Mouse (Mus musculus) kidney, postnatal 36 days (tissue): ENCODE measurements at regions not wholly inside any gene's neighbourhood (a gene's known extent, or its start where the extent isn't known, plus 50 kb on each side); places are given as distances from the start of the nearest gene placed in this dataset.
A peak's percentile ranks its signal among the peaks of the same experiment; 100 is the strongest.
"Not testable (repeated sequence)": the region's sequence is repeated elsewhere in the genome, so short reads cannot be mapped to it uniquely, and the experiment has no call there.

Experiments used
- DNase-seq, 2 experiments: peaks; one replicate each; pipeline ENCODE4 v3.0.0; 2021 to 2022; ENCODE audit warnings: mixed read lengths in 2 of 2

DNA sequence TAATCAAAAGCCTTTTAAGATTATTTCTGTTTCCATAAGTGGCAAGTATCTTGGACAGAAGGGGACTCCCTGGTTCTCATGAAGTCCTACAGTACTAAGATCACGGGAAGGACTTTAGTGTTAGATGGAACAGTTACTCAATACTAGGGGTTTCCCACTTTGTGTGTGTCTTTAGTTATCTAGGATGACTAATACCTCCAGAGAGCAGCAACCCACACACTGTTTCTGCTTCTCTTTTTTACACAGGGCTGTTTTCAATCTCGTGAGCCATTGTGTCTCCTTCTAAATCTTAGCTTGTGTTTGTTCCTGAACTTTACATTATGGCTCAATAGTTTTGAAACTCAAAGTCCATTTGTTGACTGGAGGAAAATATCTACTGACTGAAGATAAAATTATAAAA is 496.5 kb upstream of the Impg1 start:
- DNase-seq, result no peak

DNA sequence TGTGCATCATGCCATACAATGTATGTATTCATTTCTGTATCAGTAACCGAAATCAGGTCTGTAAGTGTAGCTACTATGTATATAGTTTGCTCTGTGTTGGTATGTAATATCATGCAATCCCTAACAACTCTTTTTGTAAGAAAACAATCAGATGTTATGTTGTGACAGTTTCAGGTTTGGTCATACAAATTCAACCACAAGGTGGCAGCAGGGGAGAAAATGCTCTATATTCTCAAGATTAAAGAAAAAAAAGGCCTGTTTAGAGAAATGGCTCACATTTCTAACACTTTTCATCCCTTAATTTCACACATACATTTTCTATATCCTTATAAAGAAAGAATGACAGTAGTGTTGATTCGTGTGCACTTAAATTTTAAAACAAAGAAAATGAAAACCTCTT is 477.7 kb upstream of the Impg1 start:
- peak in 1 of 2 experiments; percentile 36 for DNase-seq

DNA sequence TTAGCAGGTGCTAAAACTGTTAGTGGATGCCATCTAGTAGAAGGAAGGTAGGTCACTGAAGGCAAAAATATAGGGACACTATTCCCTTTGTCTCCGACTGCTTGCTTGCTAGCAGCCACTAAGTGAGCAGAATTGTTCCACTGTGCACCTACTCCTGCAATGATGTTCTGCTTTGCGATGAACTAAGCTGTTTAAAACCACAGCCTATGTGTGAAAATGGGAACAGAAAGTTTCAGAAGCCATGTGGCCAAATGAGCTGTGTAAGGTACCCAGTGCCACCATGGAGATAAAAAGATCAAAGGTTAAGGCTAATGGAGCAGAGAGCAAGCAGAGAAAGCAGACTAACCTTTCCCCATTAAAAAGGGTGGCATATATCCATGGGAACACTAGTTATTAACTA is 476.1 kb upstream of the Impg1 start:
- DNase-seq, result no peak

DNA sequence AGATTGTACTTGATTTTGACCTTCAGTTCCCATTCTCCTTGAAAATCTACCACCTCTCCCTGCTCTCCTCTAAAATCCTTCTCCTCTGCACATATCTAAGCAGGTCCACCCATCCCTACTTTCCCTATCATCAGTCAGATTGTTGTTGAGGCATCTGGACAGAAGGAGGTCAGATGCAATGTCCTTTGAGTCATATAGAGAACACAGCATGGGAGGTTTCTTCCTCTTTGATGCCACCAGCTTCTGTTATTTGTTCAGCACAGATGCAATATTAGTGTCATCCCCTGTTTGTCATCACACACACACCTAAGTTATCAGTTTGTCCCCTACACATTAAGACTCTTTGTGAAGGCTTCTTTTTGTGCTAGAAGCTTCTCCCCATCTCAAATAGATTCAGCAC is 473.0 kb upstream of the Impg1 start:
- no peak for DNase-seq

DNA sequence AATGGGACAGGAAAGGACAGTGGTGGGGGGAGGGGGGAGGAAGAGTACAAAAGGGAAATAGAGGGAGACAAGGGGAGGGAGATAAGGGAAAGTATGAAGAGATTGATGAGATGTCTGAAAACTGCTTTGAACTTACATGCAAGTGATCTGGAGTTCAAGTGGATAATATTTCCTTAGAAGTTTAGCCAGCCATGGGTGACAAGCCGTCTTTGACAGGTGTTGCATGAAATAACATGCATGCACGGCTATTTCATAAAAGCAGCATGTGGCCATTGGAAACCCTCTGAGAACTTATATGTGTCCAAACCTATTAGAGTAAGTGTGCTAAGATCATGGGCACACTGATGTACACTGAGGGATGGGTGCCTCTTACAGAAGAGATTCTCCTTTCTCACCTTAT is 465.3 kb upstream of the Impg1 start:
- DNase-seq, result no peak

GRCm38 (mm10) chr9:80920304-80920703 is 455.0 kb upstream of the Impg1 start:
- DNase-seq, result no peak

- DNase-seq, result no peak
Observed at GRCm38 (mm10) chr9:80913867-80914266, 448.6 kb upstream of the Impg1 start.

DNA sequence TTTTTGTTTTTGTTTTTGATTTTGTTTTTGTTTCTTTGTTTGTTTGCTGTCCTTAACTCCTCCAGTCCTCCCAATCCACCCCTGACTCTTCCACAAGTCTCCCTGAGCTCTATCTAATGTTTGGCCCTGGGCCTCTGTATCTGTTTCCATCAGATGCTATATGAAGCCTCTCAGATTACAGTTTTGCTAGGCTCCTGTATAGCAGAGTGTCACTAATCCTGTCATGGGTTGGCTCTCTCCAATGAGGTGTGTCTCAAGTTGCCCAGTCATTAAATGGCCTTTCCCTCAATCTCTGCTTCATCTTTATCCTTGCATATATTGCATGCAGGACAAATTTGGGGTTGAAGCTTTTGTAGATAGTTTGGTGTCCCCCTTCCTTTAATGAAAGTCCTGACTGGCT is 446.9 kb upstream of the Impg1 start:
- no peak for DNase-seq

GRCm38 (mm10) chr9:80866807-80867206 is 401.5 kb upstream of the Impg1 start:
- no peak for DNase-seq

GRCm38 (mm10) chr9:80858998-80859397 is 393.7 kb upstream of the Impg1 start:
- DNase-seq, result no peak

- DNase-seq, result no peak
Observed at GRCm38 (mm10) chr9:80848190-80848589, 382.9 kb upstream of the Impg1 start.

DNA sequence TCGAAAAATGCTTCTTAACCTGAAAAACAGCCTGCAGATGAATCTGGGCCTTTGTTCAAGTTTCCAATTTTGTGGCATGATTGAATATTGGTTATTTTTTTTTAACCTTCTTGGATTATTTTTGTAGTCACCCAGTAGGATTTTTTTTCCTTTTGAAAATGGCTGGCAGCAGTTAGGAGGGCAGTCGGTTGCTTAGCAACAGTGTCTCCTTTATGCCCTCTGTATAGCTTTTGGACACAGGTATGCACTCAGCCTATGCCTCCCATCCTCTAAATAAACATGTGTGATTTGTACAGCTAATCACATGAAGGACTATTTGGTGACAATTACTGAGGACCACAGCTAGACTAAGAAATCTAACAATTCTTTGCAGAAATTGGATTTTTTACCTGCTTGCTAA is 367.5 kb upstream of the Impg1 start:
- no peak for DNase-seq

GRCm38 (mm10) chr9:80825346-80825745 is 360.1 kb upstream of the Impg1 start:
- peak; percentile 2 to 35 for DNase-seq

GRCm38 (mm10) chr9:80820066-80820465 is 354.8 kb upstream of the Impg1 start:
- DNase-seq, result no peak

DNA sequence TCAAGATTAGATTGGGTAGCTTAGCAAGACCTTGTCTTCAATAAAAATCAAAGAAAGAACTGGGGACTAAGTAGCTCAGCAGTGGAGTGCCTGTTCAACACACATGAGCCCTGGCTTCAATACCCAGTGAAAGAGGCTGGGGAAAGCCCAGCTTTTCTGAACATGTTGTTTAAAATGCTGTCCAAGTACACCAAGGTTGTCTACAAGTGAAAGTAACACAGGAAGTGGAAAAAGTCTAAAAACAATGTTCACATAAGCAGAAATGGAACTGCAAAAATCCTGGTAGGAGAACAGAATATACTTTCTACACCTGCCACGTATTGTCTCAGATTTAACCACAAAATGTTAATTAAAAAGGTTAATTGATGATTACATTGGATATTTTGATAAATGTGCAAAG is 353.8 kb upstream of the Impg1 start:
- DNase-seq, result no peak

GRCm38 (mm10) chr9:80813921-80814320 is 348.6 kb upstream of the Impg1 start:
- not testable (repeated sequence) for DNase-seq

DNA sequence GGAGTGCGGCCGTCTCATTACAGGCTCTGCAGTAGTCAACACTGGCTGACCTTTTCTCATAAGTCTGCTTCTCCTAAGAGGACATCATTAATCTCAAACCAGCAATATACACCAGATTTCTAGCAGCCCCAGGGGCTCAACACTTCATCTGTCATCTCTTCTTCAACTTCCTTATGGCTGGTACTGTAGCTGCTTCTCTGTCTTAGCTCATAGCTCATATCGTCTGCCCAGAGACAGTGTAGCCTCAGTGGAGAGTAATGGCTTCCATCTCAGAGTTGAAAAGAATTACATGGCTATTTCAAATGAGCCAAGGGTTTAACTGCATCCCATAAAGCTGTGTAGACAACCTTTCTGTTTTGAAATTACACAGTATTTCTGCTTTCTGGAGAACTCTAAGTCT is 326.2 kb upstream of the Impg1 start:
- DNase-seq, result no peak

DNA sequence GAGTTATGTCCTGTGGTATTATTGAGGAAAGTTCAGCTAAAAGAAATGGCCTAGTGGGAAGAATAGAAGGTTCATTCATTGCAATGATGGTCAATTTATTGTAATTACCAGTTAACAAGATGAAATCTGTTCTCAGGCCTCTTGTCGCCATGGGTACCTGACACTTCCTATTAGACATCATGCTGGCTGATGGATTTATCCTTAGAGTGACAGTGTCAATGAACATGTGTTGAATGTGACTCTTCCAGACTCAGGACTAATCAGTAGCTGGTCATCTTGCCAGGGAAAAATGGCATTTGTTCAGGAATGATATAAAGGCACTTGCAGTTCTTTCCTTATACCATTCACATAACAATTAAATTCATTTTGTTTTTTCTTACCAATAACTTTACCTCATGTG is 309.3 kb upstream of the Impg1 start:
- no peak for DNase-seq

GRCm38 (mm10) chr9:80735806-80736205 is 270.5 kb upstream of the Impg1 start:
- DNase-seq, result not testable (repeated sequence)

- DNase-seq, result peak; percentile 23 to 26
Observed at GRCm38 (mm10) chr9:80732971-80733370, 267.7 kb upstream of the Impg1 start.

DNA sequence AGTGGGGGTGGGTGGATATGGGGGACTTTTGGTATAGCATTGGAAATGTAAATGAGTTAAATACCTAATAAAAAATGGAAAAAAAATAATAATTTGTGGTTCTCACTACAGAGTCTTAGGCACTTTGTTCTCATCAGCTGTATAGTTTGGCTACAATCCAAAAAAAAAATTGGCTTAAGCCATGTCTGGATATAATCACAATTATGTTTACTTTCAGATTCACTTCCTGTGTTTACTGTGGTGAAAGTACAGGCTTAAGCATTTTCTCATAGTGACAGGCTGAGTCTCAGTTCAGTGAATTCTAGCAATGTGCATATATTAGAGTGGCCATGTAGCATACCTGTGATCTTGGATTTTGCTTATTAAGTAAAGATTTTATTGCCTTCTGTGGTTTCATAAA is 258.4 kb upstream of the Impg1 start:
- no peak for DNase-seq

DNA sequence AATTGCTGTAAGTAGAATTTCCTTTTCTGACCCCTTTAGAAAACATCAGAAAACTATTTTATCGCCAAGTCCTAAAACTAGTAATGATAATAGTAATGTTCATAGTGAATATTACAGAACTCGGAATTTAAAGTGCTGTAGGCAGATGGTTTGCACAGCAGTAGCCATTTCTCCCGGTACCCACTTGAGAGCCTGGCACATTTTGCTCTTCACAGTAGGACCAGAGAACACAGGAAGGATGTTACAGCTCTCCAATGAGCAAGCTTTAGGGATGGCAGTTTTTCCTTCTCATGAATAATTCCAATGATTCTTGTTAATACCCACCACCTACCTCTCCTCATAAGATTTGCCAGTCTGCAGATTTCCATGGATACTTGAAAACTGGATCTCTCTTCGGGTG is 253.2 kb upstream of the Impg1 start:
- DNase-seq, result no peak

DNA sequence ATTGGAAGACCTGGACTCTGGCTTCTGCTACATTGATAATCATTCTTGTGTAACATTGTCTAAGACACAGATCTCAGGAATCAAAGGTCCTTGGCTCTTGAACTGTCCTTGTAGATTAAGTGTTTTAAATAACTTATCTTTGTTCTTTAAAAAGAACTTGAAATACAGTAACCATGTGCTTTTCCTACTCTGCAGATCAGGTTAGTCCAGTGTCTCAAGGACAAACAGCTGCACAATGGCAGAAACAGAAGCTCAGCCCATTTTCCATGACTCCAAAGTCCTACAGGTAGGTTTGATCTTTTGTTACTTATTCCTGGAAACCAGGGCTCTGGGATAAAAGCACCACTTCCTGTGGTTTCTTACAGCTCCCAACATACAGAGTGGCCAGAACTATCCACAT is 244.5 kb upstream of the Impg1 start:
- peak in 1 of 2 experiments; percentile 3 for DNase-seq

- DNase-seq, result no peak
Observed at GRCm38 (mm10) chr9:80705264-80705663, 240.0 kb upstream of the Impg1 start.

DNA sequence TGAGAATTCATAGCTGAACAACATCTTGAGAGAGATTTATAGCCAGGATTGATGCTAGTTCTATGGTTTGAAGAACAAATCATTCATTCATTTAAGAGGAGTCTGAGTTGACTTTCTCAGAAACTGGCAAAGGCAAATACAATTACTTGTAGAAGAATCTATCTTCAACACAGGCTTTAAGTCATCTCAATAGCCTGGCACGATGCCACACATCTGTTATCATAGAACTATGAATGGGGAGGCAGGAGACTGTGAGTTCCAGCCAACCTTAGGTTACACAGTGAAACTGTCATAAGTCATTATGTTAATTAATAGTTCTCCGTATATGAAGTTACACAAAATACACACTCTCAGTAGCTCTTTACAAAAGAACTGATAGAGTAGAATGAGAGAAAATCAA is 231.9 kb upstream of the Impg1 start:
- no peak for DNase-seq

GRCm38 (mm10) chr9:80688481-80689086 is 223.3 kb upstream of the Impg1 start:
- peak; percentile 70 to 78 for DNase-seq
